Mouse (Mus musculus) thymus, adult 2 months (tissue): ENCODE measurements at regions not wholly inside any gene's neighbourhood (a gene's known extent, or its start where the extent isn't known, plus 50 kb on each side); places are given as distances from the start of the nearest gene placed in this dataset.

Experiments
- DNase-seq: peaks from one replicate; pipeline ENCODE4 v3.0.0; 2021
- H3K27ac ChIP-seq: fragments of 200-500 bp; 2 replicates; pipeline ENCODE4 v1.5.1; 2012; ENCODE audit warnings: low read length, control low read depth; ENCODE audit not compliant: control insufficient read depth, insufficient read depth
- H3K27me3 ChIP-seq: fragments of 200-500 bp; 2 replicates; pipeline ENCODE4 v1.6.1; 2012; ENCODE audit warnings: mild to moderate bottlenecking, low read length, moderate library complexity, mixed read lengths; ENCODE audit not compliant: control insufficient read depth, insufficient read depth
- H3K36me3 ChIP-seq: fragments of 200-500 bp; 2 replicates; pipeline ENCODE4 v1.6.1; 2012; ENCODE audit warnings: mild to moderate bottlenecking, low read length, moderate library complexity; ENCODE audit not compliant: control insufficient read depth, insufficient read depth
- H3K4me1 ChIP-seq: fragments of 200-500 bp; replicated peaks from 2 replicates; pipeline ENCODE4 v1.6.1; 2012; ENCODE audit warnings: low read length; ENCODE audit not compliant: control insufficient read depth, insufficient read depth
- H3K4me3 ChIP-seq: fragments of 200-500 bp; 2 replicates; pipeline ENCODE4 v1.5.1; 2012; ENCODE audit warnings: mild to moderate bottlenecking, low read length, control low read depth, moderate library complexity; ENCODE audit not compliant: control insufficient read depth, insufficient read depth
- CTCF ChIP-seq: fragments of 200-500 bp; IDR thresholded peaks from 2 replicates; pipeline ENCODE4 v1.5.1; 2012; ENCODE audit warnings: mild to moderate bottlenecking, control low read depth, low read length, moderate library complexity, borderline replicate concordance; ENCODE audit not compliant: control insufficient read depth, poor library complexity, insufficient read depth; ENCODE audit errors: extremely low read depth
- POLR2A ChIP-seq: fragments of 200-500 bp; IDR thresholded peaks from 2 replicates; pipeline ENCODE4 v1.6.1; 2012; ENCODE audit warnings: mild to moderate bottlenecking, low read length, control low read depth, moderate library complexity; ENCODE audit not compliant: control insufficient read depth, poor library complexity, insufficient read depth; ENCODE audit errors: extremely low read depth
- WGBS: fragments of 180-500 bp; shearing (Covaris S2); methylation state at CpG from one replicate; pipeline ENCODE4 v1.1.7; 2018; 5-methylcytosine and 5-hydroxymethylcytosine counted together

- Histone ChIP-seq H3K4me1 (no peaks in the 10 kb centered on the region), H3K36me3 (no peaks in the 10 kb centered on the region), H3K27me3 (no peaks in the 10 kb centered on the region), H3K27ac (no peak overlapping the region), H3K4me3 (no peak overlapping the region)
- DNase-seq = no peak
- TF ChIP-seq CTCF (no peak), POLR2A (no peak)
- WGBS = 82% methylated on average over 3 of the region's 3 CpGs
These were observed 451.2 kb downstream of the Slc4a3 start for GRCm38 (mm10) chr1:75997222-75997621.

GRCm38 (mm10) chr1:76001124-76001523, 455.1 kb downstream of the Slc4a3 start:
- Histone ChIP-seq H3K4me3 (no peak overlapping the region), H3K27ac (no peak overlapping the region), H3K27me3 (no peaks in the 10 kb centered on the region), H3K4me1 (no peaks in the 10 kb centered on the region), H3K36me3 (no peaks in the 10 kb centered on the region)
- 90% methylated on average over 9 of the region's 9 CpGs for WGBS
- DNase-seq = no peak
- TF ChIP-seq POLR2A (no peak), CTCF (no peak)

- no peaks in the 10 kb centered on the region for H3K36me3 ChIP-seq
- 34% methylated on average over 3 of the region's 3 CpGs for WGBS
- H3K27ac ChIP-seq = no peak overlapping the region
- TF ChIP-seq CTCF (no peak), POLR2A (no peak)
- no peak overlapping the region for H3K4me3 ChIP-seq
- DNase-seq = no peak
- no peaks in the 10 kb centered on the region for H3K27me3 ChIP-seq
- H3K4me1 ChIP-seq = no peaks in the 10 kb centered on the region
These were observed 463.5 kb downstream of the Slc4a3 start for GRCm38 (mm10) chr1:76009601-76010000.

GRCm38 (mm10) chr1:76010212-76010800, 464.2 kb downstream of the Slc4a3 start:
- no peaks in the 10 kb centered on the region for H3K36me3 ChIP-seq
- no peak overlapping the region for H3K4me3 ChIP-seq
- no peaks in the 10 kb centered on the region for H3K4me1 ChIP-seq
- no peaks in the 10 kb centered on the region for H3K27me3 ChIP-seq
- WGBS = 19% methylated on average over 4 of the region's 4 CpGs
- H3K27ac ChIP-seq = no peak overlapping the region
- no peak for DNase-seq
- TF ChIP-seq POLR2A (no peak), CTCF (no peak)

- Histone ChIP-seq H3K36me3 (no peaks in the 10 kb centered on the region), H3K27me3 (no peaks in the 10 kb centered on the region), H3K27ac (no peak overlapping the region), H3K4me3 (no peak overlapping the region), H3K4me1 (no peaks in the 10 kb centered on the region)
- WGBS = 93% methylated on average over 6 of the region's 6 CpGs
- no peak for DNase-seq
- TF ChIP-seq CTCF = no peak
- TF ChIP-seq POLR2A = no peak
These were observed 472.5 kb downstream of the Slc4a3 start for GRCm38 (mm10) chr1:76018588-76018987.

- Histone ChIP-seq H3K4me1 (no peaks in the 10 kb centered on the region), H3K4me3 (no peak overlapping the region), H3K36me3 (no peaks in the 10 kb centered on the region), H3K27ac (no peak overlapping the region), H3K27me3 (no peaks in the 10 kb centered on the region)
- no peak for DNase-seq
- no peak for TF ChIP-seq CTCF
- 88% methylated on average over 11 of the region's 11 CpGs for WGBS
These were observed 473.0 kb downstream of the Slc4a3 start for GRCm38 (mm10) chr1:76019071-76019470.

- H3K36me3 ChIP-seq = no peaks in the 10 kb centered on the region
- TF ChIP-seq CTCF (no peak), POLR2A (no peak)
- no peaks in the 10 kb centered on the region for H3K27me3 ChIP-seq
- 60% methylated on average over 3 of the region's 3 CpGs for WGBS
- H3K4me1 ChIP-seq = no peaks in the 10 kb centered on the region
- no peak for DNase-seq
- H3K27ac ChIP-seq = no peak overlapping the region
- no peak overlapping the region for H3K4me3 ChIP-seq
These were observed 478.6 kb downstream of the Slc4a3 start for GRCm38 (mm10) chr1:76024650-76025049.
